Mouse (Mus musculus): ENCODE measurements around the gene 4930579F01Rik. TPM values are rescaled to one million over a fixed set of nuclear protein-coding genes. Genes with fewer than 3 reads are reported as not detected.

4930579F01Rik gene
- polyA plus RNA-seq, 1 experiment from 2014 or later = not detected

DNA sequence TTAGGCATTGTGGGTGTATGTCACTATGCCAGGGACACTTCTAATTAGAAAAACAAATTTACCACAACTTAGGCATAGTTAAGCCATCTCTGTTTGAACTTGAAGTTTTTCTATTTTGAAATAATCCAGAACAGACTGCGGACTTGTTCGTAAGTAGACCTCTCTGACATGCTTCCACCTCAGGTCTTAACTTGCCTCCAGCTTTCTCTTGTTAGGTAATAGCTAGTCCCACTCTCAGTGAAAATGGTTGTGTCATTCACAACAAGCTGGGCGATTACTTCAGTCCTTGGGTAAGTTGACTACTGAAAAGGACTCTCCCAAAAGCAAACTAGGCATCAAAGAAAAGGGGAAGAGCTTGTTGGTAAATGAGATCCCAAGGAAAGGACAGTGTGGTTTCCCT is 15.2 kb upstream of the 4930579F01Rik start:
- Histone ChIP-seq H3K27me3 (ENCODE audit: control insufficient read depth, insufficient read depth, low read length) (no peaks in the 10 kb centered on the region), H3K27ac (ENCODE audit: low read depth, low read length) (no peak overlapping the region), H3K4me1 (ENCODE audit: control insufficient read depth, insufficient read depth, low read length) (no peaks in the 10 kb centered on the region), H3K9me3 (ENCODE audit: control insufficient read depth, low read length) (no peaks in the 10 kb centered on the region), H3K4me3 (ENCODE audit: low read depth, low read length) (no peak overlapping the region), H3K4me2 (ENCODE audit: low read depth) (no peak overlapping the region), H3K9ac (ENCODE audit: low read length) (no peak overlapping the region), H3K36me3 (ENCODE audit: control insufficient read depth, insufficient read depth, low read length) (no peaks in the 10 kb centered on the region)
- DNase-seq (ENCODE audit: low spot score) (no peak), ATAC-seq (ENCODE audit: insufficient read depth, low FRiP score, low TSS enrichment) (no peak)
- 92% methylated on average over 3 of the region's 3 CpGs for WGBS

DNA sequence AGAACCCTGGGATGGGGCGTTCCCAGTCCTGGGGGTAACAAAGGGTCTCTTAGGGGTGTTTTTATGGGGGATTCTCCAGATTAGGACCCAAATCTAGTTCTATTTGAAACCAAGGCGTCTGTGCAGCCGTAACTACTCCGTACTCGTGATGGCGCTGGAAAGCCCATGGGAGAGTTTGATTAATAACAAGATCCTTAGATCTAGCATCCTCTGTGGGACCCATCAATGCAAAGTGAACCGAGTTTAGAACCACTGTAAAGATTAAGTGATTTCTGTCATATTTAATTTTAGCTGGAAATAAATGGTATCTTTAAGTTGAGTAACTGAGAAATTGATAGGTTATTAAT is 5.1 kb upstream of the 4930579F01Rik start:
- H3K4me3 ChIP-seq (ENCODE audit: low read depth, low read length) = no peak overlapping the region
- no peak overlapping the region for H3K27ac ChIP-seq (ENCODE audit: low read depth, low read length)
- WGBS = 72% methylated on average over 7 of the region's 7 CpGs
- ATAC-seq (ENCODE audit: insufficient read depth, low FRiP score, low TSS enrichment) = peak; percentile 42; the same call in 1 of the 2 replicates
- H3K4me1 ChIP-seq (ENCODE audit: control insufficient read depth, insufficient read depth, low read length) = no peaks in the 10 kb centered on the region
- no peak overlapping the region for H3K4me2 ChIP-seq (ENCODE audit: low read depth)
- no peak for DNase-seq (ENCODE audit: low spot score)
- H3K9ac ChIP-seq (ENCODE audit: low read length) = no peak overlapping the region
- H3K9me3 ChIP-seq (ENCODE audit: control insufficient read depth, low read length) = no peaks in the 10 kb centered on the region
- no peaks in the 10 kb centered on the region for H3K36me3 ChIP-seq (ENCODE audit: control insufficient read depth, insufficient read depth, low read length)
- no peaks in the 10 kb centered on the region for H3K27me3 ChIP-seq (ENCODE audit: control insufficient read depth, insufficient read depth, low read length)

DNA sequence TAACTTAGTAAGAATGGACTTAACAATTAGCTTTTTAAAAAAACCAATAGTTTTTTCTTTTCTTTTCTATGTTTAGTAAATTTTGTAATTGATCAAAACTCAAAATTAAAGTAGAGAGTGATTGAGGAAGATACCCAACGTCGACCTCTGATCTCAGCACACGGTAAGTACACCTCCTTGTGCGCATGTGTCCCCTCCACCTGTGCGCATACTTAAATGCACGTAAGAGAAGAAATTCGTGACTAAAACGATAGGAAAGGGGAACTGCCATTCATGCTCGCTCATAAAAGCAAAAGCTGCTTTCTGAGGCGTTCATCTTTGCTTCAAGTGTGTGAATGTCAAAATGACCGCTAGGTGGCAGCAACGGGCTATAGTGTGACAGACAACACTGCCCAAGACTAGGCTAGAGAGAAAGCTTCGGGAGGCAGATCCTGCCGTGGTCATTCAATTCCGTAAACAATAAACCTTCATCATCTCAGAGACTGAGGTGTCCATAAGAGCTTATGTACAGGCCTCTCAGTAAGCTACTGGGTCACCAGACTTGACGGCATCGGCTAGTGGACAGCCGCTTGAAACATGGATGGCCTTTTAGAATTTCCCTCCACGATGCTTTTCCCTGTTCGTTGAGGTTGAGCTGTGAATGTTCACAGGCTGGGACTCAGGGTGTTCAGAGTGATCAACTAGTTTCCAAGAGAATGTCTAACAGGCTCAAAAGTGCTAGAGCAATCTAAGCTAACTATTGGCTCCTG is 4.5 kb upstream of the 4930579F01Rik start:
- 33% methylated on average over 20 of the region's 20 CpGs for WGBS
- Histone ChIP-seq H3K4me1 (ENCODE audit: control insufficient read depth, insufficient read depth, low read length) (no peaks in the 10 kb centered on the region), H3K9me3 (ENCODE audit: control insufficient read depth, low read length) (no peaks in the 10 kb centered on the region), H3K27me3 (ENCODE audit: control insufficient read depth, insufficient read depth, low read length) (no peaks in the 10 kb centered on the region), H3K9ac (ENCODE audit: low read length) (peak overlapping the region; percentile 51), H3K4me3 (ENCODE audit: low read depth, low read length) (no peak overlapping the region), H3K4me2 (ENCODE audit: low read depth) (peak overlapping the region; percentile 40), H3K27ac (ENCODE audit: low read depth, low read length) (no peak overlapping the region), H3K36me3 (ENCODE audit: control insufficient read depth, insufficient read depth, low read length) (no peaks in the 10 kb centered on the region)
- ATAC-seq (ENCODE audit: insufficient read depth, low FRiP score, low TSS enrichment) (peak; percentile 85), DNase-seq (ENCODE audit: low spot score) (peak; percentile 89)

DNA sequence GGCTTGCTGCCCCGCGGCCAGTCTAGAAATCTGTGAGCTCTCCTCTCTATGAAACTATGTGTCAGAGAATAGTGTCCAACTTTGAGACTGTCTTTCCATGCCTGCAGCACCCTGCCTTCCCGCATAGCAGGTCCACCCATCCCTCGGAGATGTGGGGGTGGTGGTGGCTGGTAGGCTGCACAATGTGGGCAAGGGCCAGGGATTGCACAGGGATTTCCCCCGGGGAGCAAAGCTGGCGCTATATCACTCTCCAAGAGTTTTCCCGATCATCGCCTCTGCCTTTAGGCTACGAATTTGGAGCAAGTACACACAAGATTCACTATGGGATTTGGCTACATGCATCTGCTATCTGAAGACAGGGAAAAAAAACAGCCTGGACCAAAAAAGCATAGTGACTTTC is 3.9 kb upstream of the 4930579F01Rik start:
- ATAC-seq (ENCODE audit: insufficient read depth, low FRiP score, low TSS enrichment) = peak; percentile 11; the same call in 1 of the 2 replicates

DNA sequence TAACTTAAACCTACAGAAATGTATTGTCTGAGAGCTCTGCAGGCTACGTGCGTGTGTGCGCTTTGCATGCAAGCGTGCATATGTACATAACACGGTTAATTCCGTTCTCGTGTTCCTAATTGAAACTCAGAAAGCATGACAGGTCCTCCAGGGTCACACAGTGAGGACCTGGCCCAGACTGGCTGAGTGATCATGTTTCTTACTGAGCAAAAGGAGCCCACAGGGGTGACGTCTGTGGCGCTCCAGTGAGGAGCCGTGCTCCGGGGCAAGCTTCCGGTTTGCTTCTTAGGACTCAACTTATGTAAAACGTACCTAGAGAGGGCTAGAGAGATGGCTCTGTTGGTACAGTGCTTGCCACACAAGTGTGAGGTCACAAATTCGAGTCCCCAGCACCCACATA is 3.5 kb upstream of the 4930579F01Rik start:
- WGBS = 83% methylated on average over 14 of the region's 14 CpGs
- Histone ChIP-seq H3K9ac (ENCODE audit: low read length) (no peak overlapping the region), H3K27me3 (ENCODE audit: control insufficient read depth, insufficient read depth, low read length) (no peaks in the 10 kb centered on the region), H3K4me3 (ENCODE audit: low read depth, low read length) (no peak overlapping the region), H3K9me3 (ENCODE audit: control insufficient read depth, low read length) (no peaks in the 10 kb centered on the region), H3K4me2 (ENCODE audit: low read depth) (no peak overlapping the region), H3K27ac (ENCODE audit: low read depth, low read length) (no peak overlapping the region), H3K36me3 (ENCODE audit: control insufficient read depth, insufficient read depth, low read length) (no peaks in the 10 kb centered on the region), H3K4me1 (ENCODE audit: control insufficient read depth, insufficient read depth, low read length) (no peaks in the 10 kb centered on the region)
- ATAC-seq (ENCODE audit: insufficient read depth, low FRiP score, low TSS enrichment) (no peak), DNase-seq (ENCODE audit: low spot score) (no peak)

More for the DNA sequence above, 3.9 kb upstream of the 4930579F01Rik start:
- H3K27me3 ChIP-seq (ENCODE audit: control insufficient read depth, insufficient read depth, low read length) = no peaks in the 10 kb centered on the region
- H3K36me3 ChIP-seq (ENCODE audit: control insufficient read depth, insufficient read depth, low read length) = no peaks in the 10 kb centered on the region
- no peak for DNase-seq (ENCODE audit: low spot score)
- WGBS = 75% methylated on average over 9 of the region's 9 CpGs
- no peaks in the 10 kb centered on the region for H3K4me1 ChIP-seq (ENCODE audit: control insufficient read depth, insufficient read depth, low read length)
- H3K9me3 ChIP-seq (ENCODE audit: control insufficient read depth, low read length) = no peaks in the 10 kb centered on the region
- no peak overlapping the region for H3K4me2 ChIP-seq (ENCODE audit: low read depth)
- H3K4me3 ChIP-seq (ENCODE audit: low read depth, low read length) = no peak overlapping the region
- H3K9ac ChIP-seq (ENCODE audit: low read length) = no peak overlapping the region
- H3K27ac ChIP-seq (ENCODE audit: low read depth, low read length) = no peak overlapping the region

DNA sequence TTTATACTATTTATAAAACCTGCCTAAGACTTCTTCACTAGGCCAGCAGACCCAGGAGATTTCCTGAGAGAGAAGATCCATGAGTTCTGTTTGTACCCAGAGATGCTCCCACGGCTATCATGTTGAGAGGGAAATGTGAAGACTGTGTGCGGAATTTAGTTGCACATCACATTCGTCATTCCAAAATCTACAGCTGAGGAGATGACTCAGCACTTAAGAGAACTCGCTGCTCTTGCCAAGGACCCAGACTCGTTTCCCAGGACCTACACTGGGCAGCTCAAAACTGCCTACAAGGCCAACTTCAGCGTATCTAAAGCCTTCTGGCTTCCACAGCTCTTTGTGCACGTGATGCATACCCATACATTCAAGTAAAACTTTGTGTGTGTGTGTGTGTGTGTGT is 1.4 kb downstream of the 4930579F01Rik start:
- WGBS = 89% methylated on average over 7 of the region's 7 CpGs
- H3K36me3 ChIP-seq (ENCODE audit: control insufficient read depth, insufficient read depth, low read length) = no peaks in the 10 kb centered on the region
- no peak overlapping the region for H3K4me2 ChIP-seq (ENCODE audit: low read depth)
- no peak overlapping the region for H3K27ac ChIP-seq (ENCODE audit: low read depth, low read length)
- no peaks in the 10 kb centered on the region for H3K9me3 ChIP-seq (ENCODE audit: control insufficient read depth, low read length)
- no peak for DNase-seq (ENCODE audit: low spot score)
- ATAC-seq (ENCODE audit: insufficient read depth, low FRiP score, low TSS enrichment) = no peak
- H3K9ac ChIP-seq (ENCODE audit: low read length) = no peak overlapping the region
- H3K4me3 ChIP-seq (ENCODE audit: low read depth, low read length) = no peak overlapping the region
- H3K27me3 ChIP-seq (ENCODE audit: control insufficient read depth, insufficient read depth, low read length) = no peaks in the 10 kb centered on the region
- no peaks in the 10 kb centered on the region for H3K4me1 ChIP-seq (ENCODE audit: control insufficient read depth, insufficient read depth, low read length)

DNA sequence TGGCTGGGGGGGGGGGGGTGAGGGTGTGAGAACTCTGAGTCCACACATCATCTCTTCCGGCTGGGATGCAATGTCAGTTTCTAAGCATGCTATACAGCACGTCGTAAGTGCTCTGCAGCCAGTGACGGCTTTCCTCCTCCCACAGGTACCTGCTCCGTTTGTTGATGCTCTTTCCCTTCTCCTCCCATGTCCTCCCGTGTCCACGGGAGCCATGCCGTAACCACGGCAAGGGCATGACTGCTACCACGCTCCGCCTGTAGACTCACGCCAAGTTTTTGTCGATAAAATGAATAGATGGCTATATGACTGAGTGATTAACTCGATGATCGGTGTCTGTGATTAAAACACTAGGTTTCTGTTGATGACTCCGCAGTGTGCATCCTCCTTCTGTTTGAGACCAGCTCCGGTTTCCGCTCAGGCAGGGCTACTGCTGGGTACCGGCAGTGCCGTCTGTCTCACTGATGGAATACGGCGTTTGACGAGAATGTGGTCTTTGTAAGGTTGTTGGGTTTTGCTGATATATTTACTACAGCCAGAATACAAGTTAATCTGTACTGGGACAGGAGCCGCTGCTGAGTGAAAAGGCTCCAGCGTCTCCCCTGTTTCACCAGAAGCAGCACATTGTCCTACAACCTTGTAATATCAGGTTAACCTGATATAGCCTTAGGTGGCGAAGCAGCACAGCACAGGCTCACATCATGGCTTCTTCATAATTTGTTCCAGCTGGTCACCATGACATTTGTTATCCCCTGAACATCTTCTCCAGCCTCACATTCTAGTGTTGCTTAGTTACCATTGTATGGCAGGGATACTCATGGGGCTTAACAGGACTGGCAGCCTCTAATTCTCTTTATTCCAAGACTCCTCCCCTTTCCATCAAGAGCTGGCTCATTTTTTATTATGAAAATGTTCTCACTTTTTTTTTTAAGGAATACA is 7.4 kb downstream of the 4930579F01Rik start:
- Histone ChIP-seq H3K4me2 (ENCODE audit: low read depth) (no peak overlapping the region), H3K9me3 (ENCODE audit: control insufficient read depth, low read length) (no peaks in the 10 kb centered on the region), H3K27ac (ENCODE audit: low read depth, low read length) (no peak overlapping the region), H3K4me1 (ENCODE audit: control insufficient read depth, insufficient read depth, low read length) (no peaks in the 10 kb centered on the region), H3K4me3 (ENCODE audit: low read depth, low read length) (no peak overlapping the region), H3K36me3 (ENCODE audit: control insufficient read depth, insufficient read depth, low read length) (no peaks in the 10 kb centered on the region), H3K27me3 (ENCODE audit: control insufficient read depth, insufficient read depth, low read length) (no peaks in the 10 kb centered on the region), H3K9ac (ENCODE audit: low read length) (no peak overlapping the region)
- ATAC-seq (ENCODE audit: insufficient read depth, low FRiP score, low TSS enrichment) (no peak), DNase-seq (ENCODE audit: low spot score) (no peak)
- 88% methylated on average over 26 of the region's 26 CpGs for WGBS

DNA sequence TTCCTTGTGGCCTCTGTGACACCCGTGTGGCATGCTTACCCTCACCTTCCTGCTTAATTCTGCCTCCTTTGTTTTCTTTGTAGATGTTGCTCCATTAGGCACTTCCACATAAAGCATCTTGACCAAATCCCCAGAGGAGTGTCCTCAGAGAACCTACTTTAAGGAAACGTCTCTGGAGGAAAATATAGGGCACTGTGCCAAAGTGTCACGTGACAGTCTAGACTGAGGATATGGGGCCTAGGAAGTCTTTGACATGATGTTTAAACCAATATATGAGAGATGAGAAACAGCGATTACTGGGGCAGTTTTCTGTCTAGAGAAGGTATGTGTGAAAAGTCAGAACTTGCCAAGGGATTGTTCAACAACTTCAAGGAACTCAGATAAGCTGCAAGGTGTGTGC is 8.3 kb downstream of the 4930579F01Rik start:
- H3K36me3 ChIP-seq (ENCODE audit: control insufficient read depth, insufficient read depth, low read length) = no peaks in the 10 kb centered on the region
- no peak overlapping the region for H3K4me2 ChIP-seq (ENCODE audit: low read depth)
- no peak overlapping the region for H3K27ac ChIP-seq (ENCODE audit: low read depth, low read length)
- WGBS = 74% methylated on average over 4 of the region's 4 CpGs
- no peak overlapping the region for H3K9ac ChIP-seq (ENCODE audit: low read length)
- DNase-seq (ENCODE audit: low spot score) (no peak), ATAC-seq (ENCODE audit: insufficient read depth, low FRiP score, low TSS enrichment) (no peak)
- H3K4me1 ChIP-seq (ENCODE audit: control insufficient read depth, insufficient read depth, low read length) = no peaks in the 10 kb centered on the region
- H3K4me3 ChIP-seq (ENCODE audit: low read depth, low read length) = no peak overlapping the region
- H3K9me3 ChIP-seq (ENCODE audit: control insufficient read depth, low read length) = no peaks in the 10 kb centered on the region
- H3K27me3 ChIP-seq (ENCODE audit: control insufficient read depth, insufficient read depth, low read length) = no peaks in the 10 kb centered on the region

Data from neural tube, embryonic 11.5 days (tissue).